Mouse (Mus musculus) kidney, postnatal 10 days (tissue): ENCODE data around the gene Chrng.
A peak's percentile ranks its signal among the peaks of the same experiment; 100 is the strongest.

ENCODE experiments used
- DNase-seq: peaks from one replicate; pipeline ENCODE4 v3.0.0; 2021; ENCODE audit warnings: mixed read lengths

Chrng gene

GRCm38 (mm10) chr1:87257691-87258090 lies 53.2 kb downstream of the Chrng start:
- no peak for DNase-seq

- DNase-seq = peak; percentile 58
Observed at GRCm38 (mm10) chr1:87258484-87258883, 54.0 kb downstream of the Chrng start.

GRCm38 (mm10) chr1:87259316-87259715 lies 54.9 kb downstream of the Chrng start:
- no peak for DNase-seq
